Mouse (Mus musculus): ENCODE data around the gene Scube1. TPM values are rescaled to one million over a fixed set of nuclear protein-coding genes. Genes with fewer than 3 reads are reported as not detected.

Scube1 gene
- total and polyA plus RNA-seq, 3 experiments, result 0.65 to 2.2 (median 1.3) TPM

DNA sequence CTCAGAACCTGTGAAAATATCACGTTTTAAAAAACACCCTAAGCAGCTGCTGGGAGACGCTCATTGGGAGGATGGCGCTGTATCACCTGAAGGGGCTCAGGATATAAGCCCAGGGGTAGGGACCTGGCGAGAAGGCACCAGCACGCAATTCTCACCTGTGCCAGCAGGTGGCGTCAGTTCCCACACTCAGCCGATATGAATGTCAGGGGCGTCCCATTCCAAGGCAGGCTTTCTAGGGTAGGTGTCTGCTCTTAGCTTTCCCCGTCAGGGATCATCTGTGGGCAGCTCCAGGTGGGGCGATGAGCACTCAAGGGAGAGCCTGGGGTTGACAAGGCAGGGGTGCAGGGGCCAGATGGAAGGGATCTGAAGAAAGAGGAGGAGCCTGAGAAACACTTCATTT lies 35.9 kb upstream of the Scube1 start:
- intact Hi-C loops (cut with DNase I), result loop anchor here (2.0 to 5.0 kb wide), 2 partner anchors 294 to 872 kb away; no protein-coding TSS in a partner anchor
- H3K36me3 ChIP-seq (ENCODE audit: control insufficient read depth, insufficient read depth, low read length), result no peaks in the 10 kb centered on the region
- H3K27ac ChIP-seq, result no peak overlapping the region
- TF ChIP-seq CTCF (IDR thresholded peaks at IDR 0.05), result peak; percentile 87
- no peak for TF ChIP-seq EP300 (IDR thresholded peaks at IDR 0.05; ENCODE audit: insufficient read depth, low read depth, low read length)
- TF ChIP-seq POLR2A (IDR thresholded peaks at IDR 0.05; ENCODE audit: insufficient read depth, low read depth, low read length), result no peak
- no peaks in the 10 kb centered on the region for H3K4me1 ChIP-seq (ENCODE audit: control insufficient read depth, insufficient read depth, low read length)
- no peak overlapping the region for H3K4me3 ChIP-seq
- DNase-seq, result peak in 1 of 2 experiments; percentile 61
- H3K9ac ChIP-seq (ENCODE audit: low read depth, low read length), result no peak overlapping the region
- no peaks in the 10 kb centered on the region for H3K27me3 ChIP-seq (ENCODE audit: control insufficient read depth, insufficient read depth, low read length)
- no peaks in the 10 kb centered on the region for H3K79me2 ChIP-seq (replicated peaks; ENCODE audit: control insufficient read depth, insufficient read depth, low read length)
- 8% methylated on average over 10 of the region's 10 CpGs for WGBS

DNA sequence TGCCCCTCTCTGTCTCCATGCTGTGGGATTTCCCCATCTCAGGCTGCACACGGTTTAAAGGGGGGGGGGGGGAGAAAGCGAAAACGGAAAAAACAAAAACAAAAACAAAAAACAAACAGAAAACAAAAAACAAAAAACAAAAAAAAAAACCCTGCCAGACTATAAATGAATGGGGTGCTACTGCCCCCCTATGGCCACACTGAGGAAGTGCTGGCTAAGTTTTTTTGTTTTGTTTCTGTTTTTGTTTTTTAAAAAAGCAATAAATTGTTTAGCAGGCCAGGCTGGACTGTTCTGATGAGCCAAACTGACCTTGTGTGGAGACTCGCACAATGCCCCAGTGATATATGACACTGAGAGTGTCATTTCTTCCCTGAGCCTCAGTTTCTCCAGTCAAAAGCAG lies 34.1 kb upstream of the Scube1 start:
- peak; percentile 84 for TF ChIP-seq CTCF (IDR thresholded peaks at IDR 0.05)
- TF ChIP-seq EP300 (IDR thresholded peaks at IDR 0.05; ENCODE audit: insufficient read depth, low read depth, low read length), result no peak
- no peak overlapping the region for H3K9ac ChIP-seq (ENCODE audit: low read depth, low read length)
- H3K27me3 ChIP-seq (ENCODE audit: control insufficient read depth, insufficient read depth, low read length), result no peaks in the 10 kb centered on the region
- no peaks in the 10 kb centered on the region for H3K4me1 ChIP-seq (ENCODE audit: control insufficient read depth, insufficient read depth, low read length)
- WGBS, result 4% methylated on average over 4 of the region's 4 CpGs
- H3K79me2 ChIP-seq (replicated peaks; ENCODE audit: control insufficient read depth, insufficient read depth, low read length), result no peaks in the 10 kb centered on the region
- no peak for DNase-seq
- no peak overlapping the region for H3K27ac ChIP-seq
- intact Hi-C loops (cut with DNase I), result loop anchor here (1.0 to 5.0 kb wide), 2 partner anchors 37 to 95 kb away; no protein-coding TSS in a partner anchor
- H3K4me3 ChIP-seq, result no peak overlapping the region
- no peaks in the 10 kb centered on the region for H3K36me3 ChIP-seq (ENCODE audit: control insufficient read depth, insufficient read depth, low read length)

DNA sequence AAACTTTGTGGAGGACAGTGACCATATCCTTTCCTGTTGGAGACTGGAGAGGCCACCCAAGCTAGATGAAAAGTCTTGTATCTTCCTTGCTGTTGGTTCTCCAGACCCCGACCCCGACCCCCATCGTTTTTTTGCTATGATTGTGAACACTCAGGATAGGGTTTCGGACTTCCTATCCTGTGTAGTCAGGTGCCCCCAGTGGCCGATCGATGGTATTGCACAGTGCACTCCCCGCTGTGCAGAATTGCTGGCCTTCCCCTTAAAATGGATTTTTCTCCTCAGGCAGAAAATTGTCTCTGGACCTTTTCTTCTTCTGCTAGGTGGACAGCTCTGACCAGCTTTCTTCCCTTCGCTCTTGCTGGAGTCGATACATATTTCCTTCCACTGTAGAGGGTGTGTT lies 31.9 kb upstream of the Scube1 start:
- peak; percentile 92 for TF ChIP-seq CTCF (IDR thresholded peaks at IDR 0.05)
- TF ChIP-seq POLR2A (IDR thresholded peaks at IDR 0.05; ENCODE audit: insufficient read depth, low read depth, low read length), result no peak
- Histone ChIP-seq H3K4me1 (ENCODE audit: control insufficient read depth, insufficient read depth, low read length) (no peaks in the 10 kb centered on the region), H3K9ac (ENCODE audit: low read depth, low read length) (no peak overlapping the region), H3K27me3 (ENCODE audit: control insufficient read depth, insufficient read depth, low read length) (no peaks in the 10 kb centered on the region), H3K4me3 (no peak overlapping the region), H3K36me3 (ENCODE audit: control insufficient read depth, insufficient read depth, low read length) (no peaks in the 10 kb centered on the region), H3K79me2 (replicated peaks; ENCODE audit: control insufficient read depth, insufficient read depth, low read length) (no peaks in the 10 kb centered on the region), H3K27ac (no peak overlapping the region)
- intact Hi-C loops (cut with DNase I), result loop anchor here (5.0 kb wide), 1 partner anchor 34 kb away; no protein-coding TSS in a partner anchor
- 25% methylated on average over 9 of the region's 9 CpGs for WGBS
- peak in 1 of 2 experiments; percentile 30 for DNase-seq

DNA sequence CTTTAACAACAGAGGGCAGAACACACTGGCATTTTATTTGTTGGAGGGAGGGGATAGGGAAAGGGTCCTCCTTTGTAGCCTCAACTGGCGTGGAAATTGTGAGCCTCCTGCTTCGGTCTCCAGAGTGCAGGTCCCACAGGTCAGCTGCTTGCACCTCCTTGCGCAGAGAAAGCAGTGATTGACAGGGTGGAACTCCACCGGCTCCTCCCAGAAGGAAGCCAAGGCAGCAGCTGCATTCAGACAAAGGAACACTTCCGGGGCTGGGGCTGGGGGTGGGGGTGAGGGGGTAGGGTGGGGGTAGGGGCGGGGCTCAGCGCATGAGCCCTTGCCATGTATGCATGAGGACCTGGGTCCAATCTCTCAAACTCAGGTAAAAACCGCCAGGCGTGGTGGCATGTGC lies 24.6 kb upstream of the Scube1 start:
- no peak overlapping the region for H3K4me3 ChIP-seq
- intact Hi-C loops (cut with DNase I), result no loop called here
- H3K27me3 ChIP-seq (ENCODE audit: control insufficient read depth, insufficient read depth, low read length), result no peaks in the 10 kb centered on the region; the same call in 1 of the 2 replicates
- no peaks in the 10 kb centered on the region for H3K4me1 ChIP-seq (ENCODE audit: control insufficient read depth, insufficient read depth, low read length)
- H3K36me3 ChIP-seq (ENCODE audit: control insufficient read depth, insufficient read depth, low read length), result no peaks in the 10 kb centered on the region
- no peak overlapping the region for H3K27ac ChIP-seq
- no peak for DNase-seq
- no peak overlapping the region for H3K9ac ChIP-seq (ENCODE audit: low read depth, low read length)
- WGBS, result 64% methylated on average over 9 of the region's 9 CpGs
- no peaks in the 10 kb centered on the region for H3K79me2 ChIP-seq (replicated peaks; ENCODE audit: control insufficient read depth, insufficient read depth, low read length)
- TF ChIP-seq EP300 (IDR thresholded peaks at IDR 0.05; ENCODE audit: insufficient read depth, low read depth, low read length) (no peak), CTCF (IDR thresholded peaks at IDR 0.05) (no peak), POLR2A (IDR thresholded peaks at IDR 0.05; ENCODE audit: insufficient read depth, low read depth, low read length) (no peak)

DNA sequence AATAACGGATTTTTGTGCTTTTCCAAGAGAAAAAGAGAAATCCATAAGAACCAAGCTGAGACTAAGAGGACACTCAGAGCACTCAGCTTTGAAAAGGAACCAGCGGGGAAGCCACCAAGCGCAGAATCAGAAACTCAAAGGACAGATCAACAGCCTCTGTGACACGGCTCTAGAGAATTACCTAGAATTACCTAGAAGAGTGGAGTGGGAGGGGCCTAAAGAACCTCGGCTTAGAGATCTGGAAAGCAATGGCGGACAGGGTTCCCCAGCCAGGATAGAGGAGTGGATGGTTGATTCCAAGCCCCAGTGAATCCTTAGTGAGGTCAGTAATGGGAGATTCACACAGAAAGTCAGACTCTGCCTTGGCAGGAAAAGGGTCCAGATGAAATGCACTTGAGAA lies 24.2 kb upstream of the Scube1 start:
- no peaks in the 10 kb centered on the region for H3K36me3 ChIP-seq (ENCODE audit: control insufficient read depth, insufficient read depth, low read length)
- TF ChIP-seq POLR2A (IDR thresholded peaks at IDR 0.05; ENCODE audit: insufficient read depth, low read depth, low read length) (no peak), EP300 (IDR thresholded peaks at IDR 0.05; ENCODE audit: insufficient read depth, low read depth, low read length) (no peak), CTCF (IDR thresholded peaks at IDR 0.05) (no peak)

DNA sequence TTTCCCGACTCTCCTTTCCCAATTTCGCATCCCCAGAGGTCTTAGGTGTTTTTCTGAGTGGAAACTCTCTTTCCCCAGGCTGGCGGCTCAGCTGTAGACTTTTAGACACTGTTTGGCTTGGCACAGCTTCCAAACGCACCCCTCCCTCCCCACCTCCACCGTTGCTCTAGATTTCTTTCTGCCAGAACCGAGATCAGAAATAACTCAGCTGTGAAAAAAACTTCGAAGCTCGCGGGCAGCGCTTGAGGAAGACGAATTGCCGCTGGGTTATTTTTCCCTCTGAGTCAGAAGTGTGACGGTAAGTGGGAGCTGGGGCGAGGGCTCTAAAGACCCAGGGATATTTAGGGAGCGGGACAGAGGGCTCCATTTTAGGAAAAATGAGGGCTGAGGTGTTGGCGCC lies 21.5 kb upstream of the Scube1 start:
- TF ChIP-seq CTCF (IDR thresholded peaks at IDR 0.05) (no peak), POLR2A (IDR thresholded peaks at IDR 0.05; ENCODE audit: insufficient read depth, low read depth, low read length) (no peak), EP300 (IDR thresholded peaks at IDR 0.05; ENCODE audit: insufficient read depth, low read depth, low read length) (no peak)
- Histone ChIP-seq H3K4me3 (no peak overlapping the region), H3K27me3 (ENCODE audit: control insufficient read depth, insufficient read depth, low read length) (no peaks in the 10 kb centered on the region; the same call in 1 of the 2 replicates), H3K27ac (no peak overlapping the region), H3K9ac (ENCODE audit: low read depth, low read length) (no peak overlapping the region), H3K36me3 (ENCODE audit: control insufficient read depth, insufficient read depth, low read length) (no peaks in the 10 kb centered on the region), H3K4me1 (ENCODE audit: control insufficient read depth, insufficient read depth, low read length) (peaks cover 5% of the 10 kb centered on the region), H3K79me2 (replicated peaks; ENCODE audit: control insufficient read depth, insufficient read depth, low read length) (no peaks in the 10 kb centered on the region)
- peak in 1 of 2 experiments; percentile 14 for DNase-seq
- 37% methylated on average over 16 of the region's 16 CpGs for WGBS
- intact Hi-C loops (cut with DNase I), result no loop called here

More for the DNA sequence above, 24.2 kb upstream of the Scube1 start:
- intact Hi-C loops (cut with DNase I), result no loop called here
- Histone ChIP-seq H3K4me1 (ENCODE audit: control insufficient read depth, insufficient read depth, low read length) (no peaks in the 10 kb centered on the region), H3K27ac (no peak overlapping the region), H3K9ac (ENCODE audit: low read depth, low read length) (no peak overlapping the region), H3K4me3 (no peak overlapping the region), H3K27me3 (ENCODE audit: control insufficient read depth, insufficient read depth, low read length) (no peaks in the 10 kb centered on the region; the same call in 1 of the 2 replicates), H3K79me2 (replicated peaks; ENCODE audit: control insufficient read depth, insufficient read depth, low read length) (no peaks in the 10 kb centered on the region)
- WGBS, result 77% methylated on average over 6 of the region's 6 CpGs
- DNase-seq, result no peak
